Mouse (Mus musculus) lung, adult 10 weeks (tissue): ENCODE data around the gene Ptx3. TPM values are rescaled to one million over a fixed set of nuclear protein-coding genes. Genes with fewer than 3 reads are reported as not detected.

Experiments used
- polyA plus RNA-seq: library from polyadenylated mRNA; stranded (reverse); fragments of 350-450 nt; fragmentation: Illumina TruSeq; extraction: RNeasy Lipid Tissue Mini Kit (QIAGEN cat#74804); gene quantifications from one replicate; pipeline ENCODE4 v1.2.3, GENCODE M21; 2014; ENCODE audit warnings: low read depth, low replicate concordance; ENCODE audit not compliant: insufficient read depth

Ptx3 gene
- 0.40 TPM for polyA plus RNA-seq

GRCm38 (mm10) chr3:66219655-66220191 lies at the start of gene Ptx3:
Gene Ptx3, plus strand, starts transcription at chr3:66219910.

Other genes starting within 250 kb of the Ptx3 start
- 0.45 TPM for gene Veph1, start 76.9 kb downstream of the Ptx3 start, polyA plus RNA-seq